In genomic region chr13:114397281-114397680, GRCm38 (mm10) we compare ENCODE assay signal across 11 mouse cellular contexts.
"Had no signal": no experiment of that assay in that cellular context is flagged by ENCODE, and none has a peak within 500 bp of the region (broad histone marks: within the 10 kb centered on the region; RNA-seq: fewer than 3 reads in every experiment).

No protein-coding gene starts in this region.

- H3K4me1 ChIP-seq: limb, embryonic 13.5 days; stomach, embryonic 15.5 days had no signal

- H3K9ac ChIP-seq: limb, embryonic 13.5 days; liver, embryonic 14.5 days; stomach, embryonic 15.5 days had no signal

- H3K9me3 ChIP-seq: limb, embryonic 13.5 days; stomach, embryonic 15.5 days had no signal

- H3K4me2 ChIP-seq: limb, embryonic 13.5 days; stomach, embryonic 15.5 days had no signal

- H3K4me3 ChIP-seq: layer of hippocampus, adult 2 months; limb, embryonic 13.5 days; stomach, embryonic 15.5 days had no signal

- H3K27me3 ChIP-seq: stomach, embryonic 15.5 days had no signal

- H3K36me3 ChIP-seq: limb, embryonic 13.5 days; stomach, embryonic 15.5 days had no signal

- H3K27ac ChIP-seq: kidney, postnatal 0 days; layer of hippocampus, adult 2 months; limb, embryonic 13.5 days; liver, embryonic 14.5 days; stomach, embryonic 15.5 days had no signal

- DNase-seq: kidney, adult 11 months; kidney, adult 9 months; kidney, postnatal 36 days; left cerebral cortex, postnatal 4 days; lung, adult 18-20 months; right cerebral cortex, postnatal 14 days had no signal
